Mouse (Mus musculus): ENCODE measurements around the gene Gm10721.
"Not testable (repeated sequence)": the region's sequence is repeated elsewhere in the genome, so short reads cannot be mapped to it uniquely, and the experiment has no call there.

DNA sequence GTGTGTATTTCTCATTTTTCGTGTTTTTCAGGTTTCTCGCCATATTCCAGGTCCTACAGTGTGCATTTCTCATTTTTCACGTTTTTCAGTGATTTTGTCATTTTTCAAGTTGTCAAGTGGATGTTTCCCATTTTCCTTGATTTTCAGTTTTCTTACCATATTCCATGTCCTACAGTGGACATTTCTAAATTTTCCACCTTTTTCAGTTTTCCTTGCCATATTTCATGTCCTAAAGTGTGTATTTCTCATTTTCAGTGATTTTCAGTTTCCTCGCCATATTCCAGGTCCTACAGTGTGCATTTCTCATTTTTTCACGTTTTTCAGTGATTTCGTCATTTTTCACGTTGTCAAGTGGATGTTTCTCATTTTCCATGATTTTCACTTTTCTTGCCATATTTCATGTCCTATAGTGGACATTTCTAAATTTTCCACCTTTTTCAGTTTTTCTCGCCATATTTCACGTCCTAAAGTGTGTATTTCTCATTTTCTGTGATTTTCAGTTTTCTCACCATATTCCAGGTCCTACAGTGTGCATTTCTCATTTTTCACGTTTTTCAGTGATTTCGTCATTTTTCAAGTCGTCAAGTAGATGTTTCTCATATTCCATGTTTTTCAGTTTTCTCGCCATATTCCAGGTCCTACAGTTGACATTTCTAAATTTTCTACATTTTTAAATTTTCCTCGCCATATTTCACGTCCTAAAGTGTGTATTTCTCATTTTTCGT lies 16.5 kb downstream of the Gm10721 start:
- TF ChIP-seq CTCF, EP300 (IDR thresholded peaks at IDR 0.05; ENCODE audit: low read depth): not testable (repeated sequence)
